Mouse (Mus musculus) frontal cortex, postnatal 36 days (tissue): Measurements from ENCODE around the gene Ptprq.

Experiments used
- DNase-seq, 2 experiments: peaks; one replicate each; pipeline ENCODE4 v3.0.0; 2022; ENCODE audit warnings: low spot score in 2 of 2

The Ptprq gene

GRCm38 (mm10) chr10:107488654-107489315 is 231.1 kb downstream of the Ptprq start:
- DNase-seq: no peak

GRCm38 (mm10) chr10:107486770-107487169 is 233.1 kb downstream of the Ptprq start:
- no peak for DNase-seq

GRCm38 (mm10) chr10:107485870-107486269 is 234.0 kb downstream of the Ptprq start, which contains the start of gene Myf5:
Myf5 (minus strand) TSS chr10:107486134.
- no peak for DNase-seq

GRCm38 (mm10) chr10:107484050-107484449 is 235.8 kb downstream of the Ptprq start:
- no peak for DNase-seq

GRCm38 (mm10) chr10:107473497-107473896 is 246.4 kb downstream of the Ptprq start:
- no peak for DNase-seq

GRCm38 (mm10) chr10:107471712-107472111 is 248.1 kb downstream of the Ptprq start:
- no peak for DNase-seq

GRCm38 (mm10) chr10:107467819-107468218 is 252.0 kb downstream of the Ptprq start:
- no peak for DNase-seq
